Mouse (Mus musculus) kidney, embryonic 15.5 days (tissue): ENCODE results near the gene Prr5. TPM values are rescaled to one million over a fixed set of nuclear protein-coding genes. Genes with fewer than 3 reads are reported as not detected.
A peak's percentile ranks its signal among the peaks of the same experiment; 100 is the strongest.

Experiments used
- ATAC-seq: fragments of 200-750 bp; cut with Nextera tagmentation; replicated peaks from 2 replicates; pipeline ENCODE4 v1.8.0; 2017; ENCODE audit warnings: moderate TSS enrichment; ENCODE audit not compliant: low FRiP score
- H3K27ac ChIP-seq: fragments of 300-500 bp; sonication (generic); 2 replicates; pipeline ENCODE4 v1.5.1; 2015; ENCODE audit warnings: mild to moderate bottlenecking, inconsistent platforms
- H3K27me3 ChIP-seq: fragments of 300-500 bp; sonication (generic); 2 replicates; pipeline ENCODE4 v1.6.1; 2015; ENCODE audit warnings: inconsistent platforms
- H3K36me3 ChIP-seq: fragments of 300-500 bp; sonication (generic); 2 replicates; pipeline ENCODE4 v1.6.1; 2015; ENCODE audit warnings: inconsistent platforms
- H3K4me1 ChIP-seq: fragments of 300-500 bp; sonication (generic); 2 replicates; pipeline ENCODE4 v1.6.1; 2015; ENCODE audit warnings: inconsistent platforms
- H3K4me2 ChIP-seq: fragments of 300-500 bp; sonication (generic); 2 replicates; pipeline ENCODE4 v1.6.1; 2015; ENCODE audit warnings: moderate library complexity, mild to moderate bottlenecking, inconsistent platforms
- H3K4me3 ChIP-seq: fragments of 300-500 bp; sonication (generic); replicated peaks from 2 replicates; pipeline ENCODE4 v1.5.1; 2015; ENCODE audit warnings: mild to moderate bottlenecking, inconsistent platforms
- H3K9ac ChIP-seq: fragments of 300-500 bp; sonication (generic); 2 replicates; pipeline ENCODE4 v1.6.1; 2015; ENCODE audit warnings: mild to moderate bottlenecking, inconsistent platforms
- H3K9me3 ChIP-seq: fragments of 300-500 bp; sonication (generic); replicated peaks from 2 replicates; pipeline ENCODE4 v1.6.1; 2016; ENCODE audit warnings: inconsistent platforms
- WGBS: fragments of 180-500 bp; shearing (Covaris S2); methylation state at CpG from one replicate; pipeline ENCODE4 v1.1.7; 2015; ENCODE audit warnings: mixed read lengths; 5-methylcytosine and 5-hydroxymethylcytosine counted together
- polyA plus RNA-seq: library from polyadenylated mRNA; unstranded; fragments of >200 nt; fragmentation: Nextera tagmentation; extraction: Ambion mirVana; gene quantifications from 2 replicates; pipeline ENCODE4 v1.2.1, GENCODE M21; 2015

The Prr5 gene
- polyA plus RNA-seq, 1 experiment from 2014 or later = 46.8 TPM

- Histone ChIP-seq H3K36me3 (peaks cover 15% of the 10 kb centered on the region; the same call in 1 of the 2 replicates), H3K4me2 (peak overlapping the region; percentile 88), H3K9me3 (no peaks in the 10 kb centered on the region), H3K27me3 (no peaks in the 10 kb centered on the region), H3K4me3 (peak overlapping the region; percentile 76), H3K9ac (peak overlapping the region; percentile 14; the same call in 1 of the 2 replicates), H3K4me1 (peaks cover 73% of the 10 kb centered on the region), H3K27ac (peak overlapping the region; percentile 92; the same call in 1 of the 2 replicates)
- WGBS = 73% methylated on average over 5 of the region's 5 CpGs
- ATAC-seq = no peak
These were observed 13.4 kb downstream of the Prr5 start for GRCm38 (mm10) chr15:84682821-84683220.

GRCm38 (mm10) chr15:84684520-84684919 is 15.1 kb downstream of the Prr5 start:
- H3K4me3 ChIP-seq = no peak overlapping the region
- no peaks in the 10 kb centered on the region for H3K9me3 ChIP-seq
- no peak for ATAC-seq
- peaks cover 89% of the 10 kb centered on the region for H3K4me1 ChIP-seq
- H3K27ac ChIP-seq = no peak overlapping the region
- H3K9ac ChIP-seq = no peak overlapping the region
- H3K36me3 ChIP-seq = peaks cover 32% of the 10 kb centered on the region
- no peak overlapping the region for H3K4me2 ChIP-seq
- 78% methylated on average over 5 of the region's 5 CpGs for WGBS
- no peaks in the 10 kb centered on the region for H3K27me3 ChIP-seq

- Histone ChIP-seq H3K27me3 (no peaks in the 10 kb centered on the region), H3K4me1 (peaks cover 81% of the 10 kb centered on the region), H3K27ac (no peak overlapping the region), H3K9ac (no peak overlapping the region), H3K9me3 (no peaks in the 10 kb centered on the region), H3K4me3 (no peak overlapping the region), H3K4me2 (no peak overlapping the region), H3K36me3 (peaks cover 41% of the 10 kb centered on the region)
- 48% methylated on average over 3 of the region's 3 CpGs for WGBS
- ATAC-seq = no peak
These were observed 16.0 kb downstream of the Prr5 start for GRCm38 (mm10) chr15:84685417-84685816.

GRCm38 (mm10) chr15:84687904-84688303 is 18.5 kb downstream of the Prr5 start:
- H3K27me3 ChIP-seq = no peaks in the 10 kb centered on the region
- 32% methylated on average over 14 of the region's 14 CpGs for WGBS
- peaks cover 65% of the 10 kb centered on the region for H3K36me3 ChIP-seq
- no peaks in the 10 kb centered on the region for H3K9me3 ChIP-seq
- H3K9ac ChIP-seq = 0 out of 2 replicates have a peak overlapping the region, but pooled peaks have one; percentile 17
- H3K4me2 ChIP-seq = peak overlapping the region; percentile 21; the same call in 1 of the 2 replicates
- H3K27ac ChIP-seq = peak overlapping the region; percentile 84
- H3K4me3 ChIP-seq = no peak overlapping the region
- ATAC-seq = peak; percentile 69
- peaks cover 62% of the 10 kb centered on the region for H3K4me1 ChIP-seq

GRCm38 (mm10) chr15:84689356-84689755 is 19.9 kb downstream of the Prr5 start:
- H3K27ac ChIP-seq = no peak overlapping the region; the same call in 1 of the 2 replicates
- H3K4me3 ChIP-seq = no peak overlapping the region
- H3K9ac ChIP-seq = no peak overlapping the region
- H3K4me1 ChIP-seq = peaks cover 47% of the 10 kb centered on the region
- no peak for ATAC-seq
- no peak overlapping the region for H3K4me2 ChIP-seq
- H3K9me3 ChIP-seq = no peaks in the 10 kb centered on the region
- 77% methylated on average over 6 of the region's 6 CpGs for WGBS
- H3K27me3 ChIP-seq = no peaks in the 10 kb centered on the region
- H3K36me3 ChIP-seq = peaks cover 79% of the 10 kb centered on the region

GRCm38 (mm10) chr15:84691513-84691912 is 22.1 kb downstream of the Prr5 start:
- peaks cover 89% of the 10 kb centered on the region for H3K36me3 ChIP-seq
- H3K4me3 ChIP-seq = no peak overlapping the region
- H3K9me3 ChIP-seq = no peaks in the 10 kb centered on the region
- no peaks in the 10 kb centered on the region for H3K27me3 ChIP-seq
- H3K4me1 ChIP-seq = peaks cover 39% of the 10 kb centered on the region
- no peak overlapping the region for H3K27ac ChIP-seq
- WGBS = 91% methylated on average over 6 of the region's 6 CpGs
- ATAC-seq = no peak
- H3K4me2 ChIP-seq = no peak overlapping the region
- no peak overlapping the region for H3K9ac ChIP-seq

GRCm38 (mm10) chr15:84692645-84693044 is 23.2 kb downstream of the Prr5 start:
- Histone ChIP-seq H3K9ac (no peak overlapping the region), H3K4me1 (peaks cover 38% of the 10 kb centered on the region), H3K9me3 (no peaks in the 10 kb centered on the region), H3K27me3 (no peaks in the 10 kb centered on the region), H3K27ac (no peak overlapping the region), H3K36me3 (peaks cover 97% of the 10 kb centered on the region), H3K4me3 (no peak overlapping the region), H3K4me2 (no peak overlapping the region)
- WGBS = 85% methylated on average over 7 of the region's 7 CpGs
- no peak for ATAC-seq

- peak overlapping the region; percentile 57 for H3K27ac ChIP-seq
- H3K9ac ChIP-seq = no peak overlapping the region
- WGBS = 39% methylated on average over 4 of the region's 4 CpGs
- H3K36me3 ChIP-seq = peaks cover 83% of the 10 kb centered on the region
- H3K9me3 ChIP-seq = no peaks in the 10 kb centered on the region
- H3K4me3 ChIP-seq = no peak overlapping the region
- peak; percentile 71 for ATAC-seq
- H3K27me3 ChIP-seq = no peaks in the 10 kb centered on the region
- H3K4me2 ChIP-seq = no peak overlapping the region
- peaks cover 24% of the 10 kb centered on the region for H3K4me1 ChIP-seq
These were observed 26.6 kb downstream of the Prr5 start for GRCm38 (mm10) chr15:84696021-84696420.

- no peak overlapping the region for H3K4me2 ChIP-seq
- WGBS = 69% methylated on average over 11 of the region's 11 CpGs
- H3K36me3 ChIP-seq = peaks cover 82% of the 10 kb centered on the region
- peaks cover 26% of the 10 kb centered on the region for H3K4me1 ChIP-seq
- no peaks in the 10 kb centered on the region for H3K9me3 ChIP-seq
- H3K4me3 ChIP-seq = no peak overlapping the region
- no peak overlapping the region for H3K27ac ChIP-seq
- H3K27me3 ChIP-seq = no peaks in the 10 kb centered on the region
- H3K9ac ChIP-seq = no peak overlapping the region
- ATAC-seq = no peak
These were observed 28.2 kb downstream of the Prr5 start for GRCm38 (mm10) chr15:84697611-84698011.

- WGBS = 81% methylated on average over 2 of the region's 2 CpGs
- ATAC-seq = no peak
- H3K4me3 ChIP-seq = no peak overlapping the region
- H3K27me3 ChIP-seq = no peaks in the 10 kb centered on the region
- H3K4me2 ChIP-seq = no peak overlapping the region
- no peak overlapping the region for H3K9ac ChIP-seq
- peaks cover 81% of the 10 kb centered on the region for H3K36me3 ChIP-seq
- peaks cover 26% of the 10 kb centered on the region for H3K4me1 ChIP-seq
- no peak overlapping the region for H3K27ac ChIP-seq
- no peaks in the 10 kb centered on the region for H3K9me3 ChIP-seq
These were observed 28.8 kb downstream of the Prr5 start for GRCm38 (mm10) chr15:84698189-84698588.

- Histone ChIP-seq H3K4me1 (peaks cover 26% of the 10 kb centered on the region), H3K4me3 (no peak overlapping the region), H3K36me3 (peaks cover 73% of the 10 kb centered on the region), H3K27me3 (no peaks in the 10 kb centered on the region), H3K27ac (no peak overlapping the region), H3K9me3 (no peaks in the 10 kb centered on the region), H3K9ac (no peak overlapping the region), H3K4me2 (no peak overlapping the region)
- peak; percentile 12; the same call in 1 of the 2 replicates for ATAC-seq
- 42% methylated on average over 6 of the region's 6 CpGs for WGBS
These were observed 30.9 kb downstream of the Prr5 start for GRCm38 (mm10) chr15:84700147-84700794.

- no peak for ATAC-seq
- Histone ChIP-seq H3K9me3 (no peaks in the 10 kb centered on the region), H3K36me3 (peaks cover 56% of the 10 kb centered on the region), H3K4me1 (peaks cover 17% of the 10 kb centered on the region), H3K4me2 (no peak overlapping the region), H3K27me3 (no peaks in the 10 kb centered on the region), H3K9ac (no peak overlapping the region), H3K27ac (no peak overlapping the region), H3K4me3 (no peak overlapping the region)
- WGBS = 40% methylated on average over 4 of the region's 4 CpGs
These were observed 32.5 kb downstream of the Prr5 start for GRCm38 (mm10) chr15:84701947-84702346.
